Mouse (Mus musculus) lung, postnatal 0 days (tissue): ENCODE measurements around the gene Shbg. TPM values are rescaled to one million over a fixed set of nuclear protein-coding genes. Genes with fewer than 3 reads are reported as not detected.
"Not testable (repeated sequence)": the region's sequence is repeated elsewhere in the genome, so short reads cannot be mapped to it uniquely, and the experiment has no call there.

Source experiments
- ATAC-seq: fragments of 200-750 bp; cut with Nextera tagmentation; 2 replicates; pipeline ENCODE4 v1.8.0; 2017; ENCODE audit warnings: moderate library complexity
- DNase-seq: peaks from one replicate; pipeline ENCODE4 v3.0.0-alpha.2; 2016; ENCODE audit warnings: low spot score
- H3K27ac ChIP-seq: fragments of 300-500 bp; sonication (generic); 2 replicates; pipeline ENCODE4 v1.5.1; 2014; ENCODE audit warnings: antibody characterized with exemption, mild to moderate bottlenecking, low read length, mixed read lengths
- H3K27me3 ChIP-seq: fragments of 300-500 bp; sonication (generic); replicated peaks from 2 replicates; pipeline ENCODE4 v1.6.1; 2014; ENCODE audit warnings: low read length, mixed read lengths; ENCODE audit not compliant: insufficient read depth
- H3K36me3 ChIP-seq: fragments of 300-500 bp; sonication (generic); 2 replicates; pipeline ENCODE4 v1.6.1; 2014; ENCODE audit warnings: low read length, mixed read lengths; ENCODE audit not compliant: insufficient read depth
- H3K4me1 ChIP-seq: fragments of 300-500 bp; sonication (generic); 2 replicates; pipeline ENCODE4 v1.6.1; 2014; ENCODE audit warnings: antibody characterized with exemption, low read depth, low read length, mixed read lengths; ENCODE audit not compliant: insufficient read depth
- H3K4me2 ChIP-seq: fragments of 300-500 bp; sonication (generic); replicated peaks from 2 replicates; pipeline ENCODE4 v1.6.1; 2014; ENCODE audit warnings: low read depth, mild to moderate bottlenecking, low read length, moderate library complexity, mixed read lengths
- H3K4me3 ChIP-seq: fragments of 300-500 bp; sonication (generic); 2 replicates; pipeline ENCODE4 v1.5.1; 2014; ENCODE audit warnings: low read depth, low read length
- H3K9ac ChIP-seq: fragments of 300-500 bp; sonication (generic); replicated peaks from 2 replicates; pipeline ENCODE4 v1.6.1; 2014; ENCODE audit warnings: low read depth, mild to moderate bottlenecking
- H3K9me3 ChIP-seq: fragments of 300-500 bp; sonication (generic); 2 replicates; pipeline ENCODE4 v1.6.1; 2016; ENCODE audit warnings: low read length, mixed read lengths
- CTCF ChIP-seq: IDR thresholded peaks from 2 replicates; pipeline ENCODE4 v1.5.1; 2016; ENCODE audit warnings: antibody characterized with exemption, mild to moderate bottlenecking
- EP300 ChIP-seq: IDR thresholded peaks from 2 replicates; pipeline ENCODE4 v1.6.1; 2016; ENCODE audit warnings: antibody characterized with exemption, mild to moderate bottlenecking, control low read depth
- WGBS: fragments of 180-500 bp; shearing (Covaris S2); extraction: QIAGEN DNeasy Blood & Tissue Kit; methylation state at CpG from one replicate; pipeline ENCODE4 v1.1.7; 2014; 5-methylcytosine and 5-hydroxymethylcytosine counted together
- polyA plus RNA-seq: library from polyadenylated mRNA; unstranded; fragments of >200 nt; fragmentation: Nextera tagmentation; extraction: Ambion mirVana; gene quantifications from 2 replicates; pipeline ENCODE4 v1.2.1, GENCODE M21; 2015

Gene Shbg
- polyA plus RNA-seq, 1 experiment from 2014 or later: not detected

GRCm38 (mm10) chr11:69622406-69622805, 4.7 kb upstream of the Shbg start:
- ATAC-seq: no peak
- Histone ChIP-seq H3K27ac (peak overlapping the region; percentile 7; the same call in 1 of the 2 replicates), H3K4me2 (peak overlapping the region; percentile 56), H3K4me1 (no peaks in the 10 kb centered on the region), H3K4me3 (peak overlapping the region; percentile 46), H3K27me3 (no peaks in the 10 kb centered on the region), H3K36me3 (no peaks in the 10 kb centered on the region), H3K9ac (peak overlapping the region; percentile 54), H3K9me3 (no peaks in the 10 kb centered on the region)
- TF ChIP-seq CTCF (no peak), EP300 (no peak)
- WGBS: 18% methylated on average over 4 of the region's 6 CpGs
- no peak for DNase-seq

- peak; percentile 86 for DNase-seq
- Histone ChIP-seq H3K9me3 (no peaks in the 10 kb centered on the region), H3K27ac (peak within 1 kb of the TSS; percentile 43), H3K9ac (peak within 1 kb of the TSS; percentile 54), H3K27me3 (no peaks in the 10 kb centered on the region), H3K4me2 (peak within 1 kb of the TSS; percentile 56), H3K36me3 (no peaks in the 10 kb centered on the region), H3K4me3 (peak within 1 kb of the TSS; percentile 46), H3K4me1 (no peaks in the 10 kb centered on the region)
- ATAC-seq: peak; percentile 87
- WGBS: 2% methylated on average over 20 of the region's 20 CpGs
- TF ChIP-seq CTCF (no peak), EP300 (no peak)
Observed at GRCm38 (mm10) chr11:69621571-69622268, 4.0 kb upstream of the Shbg start, which contains the start of gene Sat2. Gene Sat2 (plus strand): TSS chr11:69622024.

- WGBS: 60% methylated on average over 7 of the region's 7 CpGs
- no peak overlapping the region for H3K9ac ChIP-seq
- H3K36me3 ChIP-seq: no peaks in the 10 kb centered on the region
- H3K4me1 ChIP-seq: no peaks in the 10 kb centered on the region
- no peak overlapping the region for H3K4me3 ChIP-seq
- DNase-seq: no peak
- H3K4me2 ChIP-seq: no peak overlapping the region
- TF ChIP-seq EP300 (no peak), CTCF (no peak)
- no peak for ATAC-seq
- H3K9me3 ChIP-seq: no peaks in the 10 kb centered on the region
- H3K27me3 ChIP-seq: no peaks in the 10 kb centered on the region
- H3K27ac ChIP-seq: no peak overlapping the region
Observed at GRCm38 (mm10) chr11:69620394-69621081, 2.8 kb upstream of the Shbg start.

- WGBS: 44% methylated on average over 10 of the region's 10 CpGs
- H3K27ac ChIP-seq: no peak overlapping the region
- TF ChIP-seq EP300 (no peak), CTCF (no peak)
Observed at GRCm38 (mm10) chr11:69616781-69617180, 924 bp downstream of the Shbg start.

GRCm38 (mm10) chr11:69614257-69614588, 3.5 kb downstream of the Shbg start:
- WGBS: 43% methylated on average over 11 of the region's 11 CpGs
- not testable (repeated sequence) for H3K9me3 ChIP-seq, H3K4me3 ChIP-seq, ATAC-seq, H3K36me3 ChIP-seq, H3K4me1 ChIP-seq, H3K9ac ChIP-seq, DNase-seq, H3K27me3 ChIP-seq, H3K27ac ChIP-seq
- peak overlapping the region; percentile 36; the same call in 1 of the 2 replicates for H3K4me2 ChIP-seq

More at GRCm38 (mm10) chr11:69616781-69617180, 924 bp downstream of the Shbg start:
- DNase-seq (no peak), ATAC-seq (no peak)
- H3K4me3 ChIP-seq: no peak overlapping the region
- H3K36me3 ChIP-seq: no peaks in the 10 kb centered on the region
- H3K9ac ChIP-seq: no peak overlapping the region
- no peaks in the 10 kb centered on the region for H3K27me3 ChIP-seq
- no peaks in the 10 kb centered on the region for H3K9me3 ChIP-seq
- H3K4me1 ChIP-seq: peaks cover 4% of the 10 kb centered on the region; the same call in 1 of the 2 replicates
- no peak overlapping the region for H3K4me2 ChIP-seq

- Histone ChIP-seq H3K36me3 (no peaks in the 10 kb centered on the region), H3K4me3 (no peak overlapping the region), H3K9me3 (no peaks in the 10 kb centered on the region), H3K27ac (no peak overlapping the region), H3K27me3 (no peaks in the 10 kb centered on the region), H3K9ac (0 out of 2 replicates have a peak overlapping the region, but pooled peaks have one; percentile 16), H3K4me2 (peak overlapping the region; percentile 36), H3K4me1 (peaks cover 4% of the 10 kb centered on the region; the same call in 1 of the 2 replicates)
- DNase-seq: peak; percentile 94
- ATAC-seq: peak; percentile 84
- WGBS: 10% methylated on average over 18 of the region's 19 CpGs
- TF ChIP-seq EP300 (no peak), CTCF (peak; percentile 86)
Observed at GRCm38 (mm10) chr11:69613553-69614256, 4.0 kb downstream of the Shbg start.
